Mouse (Mus musculus) kidney, embryonic 14.5 days (tissue): ENCODE data around the gene Lmx1b. TPM values are rescaled to one million over a fixed set of nuclear protein-coding genes. Genes with fewer than 3 reads are reported as not detected.

ENCODE experiments used
- ATAC-seq: fragments of 200-750 bp; cut with Nextera tagmentation; 2 replicates; pipeline ENCODE4 v1.8.0; 2017; ENCODE audit warnings: moderate number of reproducible peaks, mild to moderate bottlenecking, moderate TSS enrichment, moderate library complexity; ENCODE audit not compliant: low FRiP score, low TSS enrichment
- H3K27ac ChIP-seq: fragments of 300-500 bp; sonication (generic); 2 replicates; pipeline ENCODE4 v1.5.1; 2014; ENCODE audit warnings: low read depth, mild to moderate bottlenecking, low read length, moderate library complexity, mixed read lengths
- H3K27me3 ChIP-seq: fragments of 300-500 bp; sonication (generic); 2 replicates; pipeline ENCODE4 v1.6.1; 2014; ENCODE audit warnings: mild to moderate bottlenecking, low read length; ENCODE audit not compliant: control insufficient read depth, insufficient read depth
- H3K36me3 ChIP-seq: fragments of 300-500 bp; sonication (generic); 2 replicates; pipeline ENCODE4 v1.6.1; 2014; ENCODE audit warnings: low read length, mixed read lengths; ENCODE audit not compliant: control insufficient read depth, insufficient read depth
- H3K4me1 ChIP-seq: fragments of 300-500 bp; sonication (generic); 2 replicates; pipeline ENCODE4 v1.6.1; 2014; ENCODE audit warnings: low read length, mixed read lengths; ENCODE audit not compliant: control insufficient read depth, insufficient read depth
- H3K4me2 ChIP-seq: fragments of 300-500 bp; sonication (generic); replicated peaks from 2 replicates; pipeline ENCODE4 v1.6.1; 2014; ENCODE audit warnings: low read depth, mild to moderate bottlenecking, low read length
- H3K4me3 ChIP-seq: fragments of 300-500 bp; sonication (generic); 2 replicates; pipeline ENCODE4 v1.5.1; 2014; ENCODE audit warnings: mild to moderate bottlenecking, low read length
- H3K9ac ChIP-seq: fragments of 300-500 bp; sonication (generic); 2 replicates; pipeline ENCODE4 v1.6.1; 2014; ENCODE audit warnings: low read depth, mild to moderate bottlenecking, low read length, moderate library complexity
- H3K9me3 ChIP-seq: fragments of 300-500 bp; sonication (generic); 2 replicates; pipeline ENCODE4 v1.6.1; 2016; ENCODE audit warnings: low read length; ENCODE audit not compliant: control insufficient read depth
- WGBS: fragments of 180-500 bp; shearing (Covaris S2); extraction: QIAGEN DNeasy Blood & Tissue Kit; methylation state at CpG from one replicate; pipeline ENCODE4 v1.1.7; 2014; 5-methylcytosine and 5-hydroxymethylcytosine counted together
- polyA plus RNA-seq: library from polyadenylated mRNA; unstranded; fragments of >200 nt; fragmentation: Nextera tagmentation; extraction: Ambion mirVana; gene quantifications from 2 replicates; pipeline ENCODE4 v1.2.1, GENCODE M21; 2014

The Lmx1b gene
- polyA plus RNA-seq, 1 experiment from 2014 or later, result 2.2 TPM

DNA sequence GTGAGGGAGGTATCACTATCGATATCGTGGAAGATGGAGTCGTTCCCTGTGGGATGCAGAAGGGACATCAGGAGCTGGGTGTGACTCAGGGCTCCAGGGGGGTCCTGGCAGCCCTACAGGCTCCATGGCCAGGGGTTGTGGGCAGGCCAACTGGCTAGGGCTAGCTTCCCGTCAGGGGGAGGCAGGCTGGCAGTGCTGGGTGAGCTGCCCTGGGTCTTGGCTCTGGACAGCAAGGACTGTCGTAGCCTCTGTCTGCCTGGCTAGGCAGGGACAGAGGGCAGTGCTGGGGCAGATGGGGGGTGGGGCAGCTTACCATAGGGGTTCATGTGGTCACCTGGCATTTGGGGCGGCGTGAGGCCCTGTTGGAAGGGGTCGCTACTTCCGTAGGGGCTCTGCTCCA lies 75.6 kb downstream of the Lmx1b start:
- no peak for ATAC-seq
- Histone ChIP-seq H3K27me3 (peaks cover 11% of the 10 kb centered on the region), H3K4me2 (no peak overlapping the region), H3K9me3 (no peaks in the 10 kb centered on the region), H3K4me3 (no peak overlapping the region), H3K4me1 (peaks cover 2% of the 10 kb centered on the region; the same call in 1 of the 2 replicates), H3K36me3 (no peaks in the 10 kb centered on the region), H3K9ac (no peak overlapping the region), H3K27ac (no peak overlapping the region)
- 82% methylated on average over 9 of the region's 9 CpGs for WGBS

DNA sequence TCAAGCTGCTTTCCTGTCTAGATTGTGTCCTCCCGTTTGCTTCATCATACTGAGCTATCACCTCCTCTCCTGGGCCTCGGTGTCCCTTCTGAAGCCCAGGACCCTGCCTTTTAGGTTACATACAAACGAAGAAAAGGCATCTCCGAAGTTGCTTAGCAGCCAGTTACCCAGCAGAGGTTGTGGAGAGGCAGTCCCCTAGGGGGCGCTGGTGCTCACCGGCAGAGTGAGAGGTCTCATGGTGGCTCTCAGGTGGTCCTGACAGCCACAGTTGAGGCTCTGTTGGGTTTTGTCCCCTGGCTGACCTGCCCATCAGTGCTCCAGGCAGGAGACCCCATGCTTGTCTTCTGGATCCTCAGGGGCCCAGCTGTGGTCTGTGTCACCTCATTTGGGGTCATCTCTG lies 80.6 kb downstream of the Lmx1b start:
- Histone ChIP-seq H3K4me3 (no peak overlapping the region), H3K4me2 (no peak overlapping the region), H3K27me3 (peaks cover 3% of the 10 kb centered on the region), H3K9ac (no peak overlapping the region), H3K9me3 (no peaks in the 10 kb centered on the region), H3K27ac (no peak overlapping the region), H3K36me3 (no peaks in the 10 kb centered on the region), H3K4me1 (no peaks in the 10 kb centered on the region; the same call in 1 of the 2 replicates)
- WGBS, result 12% methylated on average over 6 of the region's 6 CpGs
- ATAC-seq, result 0 out of 2 replicates have a peak, but pooled peaks have one; percentile 20

DNA sequence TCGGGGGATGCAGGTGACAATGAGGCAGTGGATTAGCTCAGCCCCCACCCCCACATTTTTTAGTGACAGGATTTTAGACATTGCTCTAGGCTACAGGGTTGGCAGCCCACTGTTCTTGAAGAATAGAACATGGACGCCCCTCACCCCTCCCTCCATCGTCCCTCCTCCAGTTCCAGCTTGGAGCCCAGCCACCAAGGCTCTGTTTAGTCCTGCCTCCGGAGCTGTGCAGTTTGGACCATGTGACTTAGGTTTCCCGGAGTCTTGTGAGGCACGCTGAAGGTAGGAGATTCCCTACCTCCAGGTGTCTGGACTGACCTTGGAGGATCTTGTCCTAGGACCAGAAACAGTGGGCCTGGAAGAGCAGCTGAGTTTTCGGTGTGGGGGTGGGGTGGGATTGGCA lies 81.0 kb downstream of the Lmx1b start:
- 32% methylated on average over 7 of the region's 7 CpGs for WGBS
- no peak overlapping the region; the same call in 1 of the 2 replicates for H3K4me2 ChIP-seq
- H3K27me3 ChIP-seq, result peaks cover 3% of the 10 kb centered on the region
- no peak overlapping the region for H3K9ac ChIP-seq
- no peak overlapping the region for H3K27ac ChIP-seq
- H3K4me3 ChIP-seq, result no peak overlapping the region
- H3K9me3 ChIP-seq, result no peaks in the 10 kb centered on the region
- 0 out of 2 replicates have a peak, but pooled peaks have one; percentile 18 for ATAC-seq
- no peaks in the 10 kb centered on the region; the same call in 1 of the 2 replicates for H3K4me1 ChIP-seq
- no peaks in the 10 kb centered on the region for H3K36me3 ChIP-seq

DNA sequence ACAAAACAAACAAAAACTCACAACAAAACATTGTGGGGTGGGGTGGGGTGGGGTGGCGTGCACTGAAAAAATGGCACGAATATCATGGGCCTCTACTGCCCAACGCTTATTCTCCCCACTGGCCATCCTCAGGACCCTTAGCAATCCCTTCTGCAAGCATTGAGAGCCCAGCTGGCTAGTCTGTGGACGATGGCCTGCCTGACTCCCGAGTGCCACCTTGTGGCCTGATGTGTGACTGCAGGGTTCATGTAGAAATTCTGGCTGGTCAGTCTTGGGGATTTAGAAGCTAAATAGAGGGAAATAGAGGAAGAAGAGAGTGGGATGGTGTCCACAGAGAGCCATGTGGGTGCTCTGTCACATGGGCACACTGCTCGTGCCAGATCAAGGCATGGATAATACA lies 82.1 kb downstream of the Lmx1b start:
- H3K27ac ChIP-seq, result no peak overlapping the region
- no peaks in the 10 kb centered on the region for H3K9me3 ChIP-seq
- H3K4me3 ChIP-seq, result no peak overlapping the region
- peaks cover 3% of the 10 kb centered on the region for H3K27me3 ChIP-seq
- no peak overlapping the region for H3K9ac ChIP-seq
- WGBS, result 3% methylated on average over 6 of the region's 6 CpGs
- ATAC-seq, result no peak
- no peaks in the 10 kb centered on the region for H3K36me3 ChIP-seq
- H3K4me1 ChIP-seq, result no peaks in the 10 kb centered on the region; the same call in 1 of the 2 replicates
- H3K4me2 ChIP-seq, result no peak overlapping the region

DNA sequence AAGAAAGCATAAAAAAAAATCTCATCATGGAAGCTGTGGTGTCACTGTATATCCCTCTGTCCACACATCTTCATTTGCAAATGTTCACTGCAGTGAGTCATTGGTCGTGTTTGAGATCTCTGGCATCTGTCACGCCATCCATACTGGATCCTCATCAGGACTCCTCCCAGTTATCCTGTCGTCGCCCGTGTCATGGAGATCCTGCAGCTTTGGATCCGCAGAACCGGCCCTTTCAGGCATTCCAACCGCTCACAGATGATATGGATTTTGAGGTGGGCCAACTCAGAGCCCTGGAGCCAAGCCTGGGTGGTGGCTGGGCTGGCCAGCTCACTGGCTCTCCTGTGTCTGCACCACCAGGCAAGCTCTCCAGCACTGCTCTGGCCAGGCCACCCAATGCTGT lies 84.7 kb downstream of the Lmx1b start:
- no peaks in the 10 kb centered on the region; the same call in 1 of the 2 replicates for H3K4me1 ChIP-seq
- no peak overlapping the region for H3K4me3 ChIP-seq
- H3K27ac ChIP-seq, result no peak overlapping the region
- no peak overlapping the region for H3K9ac ChIP-seq
- peaks cover 3% of the 10 kb centered on the region; the same call in 1 of the 2 replicates for H3K27me3 ChIP-seq
- H3K36me3 ChIP-seq, result no peaks in the 10 kb centered on the region
- H3K4me2 ChIP-seq, result no peak overlapping the region
- ATAC-seq, result no peak
- H3K9me3 ChIP-seq, result no peaks in the 10 kb centered on the region
- 69% methylated on average over 8 of the region's 8 CpGs for WGBS

DNA sequence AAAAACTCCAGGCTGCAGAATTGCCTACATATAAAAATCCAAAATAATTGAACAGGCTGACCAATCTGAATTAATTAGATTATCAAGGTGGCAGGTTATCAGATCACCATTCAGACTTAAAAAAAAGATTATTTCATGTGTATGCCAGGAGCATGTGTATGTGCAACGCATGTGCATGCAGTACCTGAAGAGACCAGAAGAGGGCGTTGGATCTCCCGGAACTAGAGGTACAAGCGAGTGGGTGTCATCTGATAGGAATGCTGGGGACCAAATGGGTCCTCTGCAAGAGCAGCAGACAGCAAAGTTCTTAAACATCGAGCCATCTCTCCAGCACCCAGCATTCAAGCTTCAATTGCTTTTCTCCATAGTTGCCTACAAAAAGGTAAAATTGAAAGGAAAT lies 87.6 kb downstream of the Lmx1b start:
- H3K27me3 ChIP-seq, result no peaks in the 10 kb centered on the region
- no peaks in the 10 kb centered on the region for H3K36me3 ChIP-seq
- ATAC-seq, result no peak
- H3K4me3 ChIP-seq, result no peak overlapping the region
- no peak overlapping the region for H3K4me2 ChIP-seq
- H3K4me1 ChIP-seq, result no peaks in the 10 kb centered on the region
- H3K27ac ChIP-seq, result no peak overlapping the region
- no peaks in the 10 kb centered on the region for H3K9me3 ChIP-seq
- WGBS, result 56% methylated on average over 5 of the region's 5 CpGs
- H3K9ac ChIP-seq, result no peak overlapping the region

DNA sequence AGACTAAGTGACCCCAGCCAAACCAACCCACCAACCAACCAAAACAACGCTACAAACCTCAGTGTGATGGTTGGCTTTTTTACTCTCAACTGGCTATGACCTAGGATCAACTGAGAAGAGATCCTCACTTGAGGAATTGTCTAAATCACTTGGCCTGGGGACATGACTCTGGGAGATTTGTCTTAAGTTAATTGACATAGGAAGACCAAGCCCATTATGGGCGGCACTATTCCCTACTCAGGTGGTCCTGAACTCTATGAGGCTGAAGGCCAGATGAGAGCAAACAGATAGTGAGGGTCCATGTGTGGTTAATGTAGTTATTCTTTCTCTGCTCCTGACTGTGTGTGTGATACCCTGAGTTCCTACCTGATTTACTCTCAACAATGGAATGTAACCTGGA lies 92.7 kb downstream of the Lmx1b start:
- H3K36me3 ChIP-seq, result no peaks in the 10 kb centered on the region
- ATAC-seq, result no peak
- H3K4me2 ChIP-seq, result no peak overlapping the region
- no peak overlapping the region for H3K9ac ChIP-seq
- peaks cover 14% of the 10 kb centered on the region for H3K4me1 ChIP-seq
- peaks cover 31% of the 10 kb centered on the region for H3K27me3 ChIP-seq
- 93% methylated on average over 2 of the region's 2 CpGs for WGBS
- H3K4me3 ChIP-seq, result no peak overlapping the region
- H3K9me3 ChIP-seq, result no peaks in the 10 kb centered on the region
- no peak overlapping the region for H3K27ac ChIP-seq

DNA sequence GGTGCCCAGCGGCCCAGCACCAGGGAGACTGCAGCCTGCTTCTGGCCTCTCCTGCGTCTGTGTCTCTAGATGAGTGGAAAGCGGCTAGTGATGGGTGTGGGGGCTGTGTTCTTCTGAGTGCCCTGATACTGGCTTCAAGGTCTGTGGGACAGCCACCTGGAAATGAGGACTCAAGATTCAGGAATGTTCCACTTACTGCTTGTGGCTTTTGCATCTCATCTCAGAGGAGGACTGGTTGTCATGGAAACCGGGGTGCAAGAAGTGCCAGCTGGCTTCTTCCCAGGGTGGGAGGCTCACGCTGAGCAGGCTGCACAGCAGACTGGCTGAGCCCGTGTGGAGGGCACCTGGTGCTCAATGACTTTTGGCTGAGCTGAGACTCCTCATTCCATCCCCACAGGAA lies 93.4 kb downstream of the Lmx1b start:
- no peaks in the 10 kb centered on the region for H3K9me3 ChIP-seq
- H3K4me3 ChIP-seq, result no peak overlapping the region
- H3K36me3 ChIP-seq, result no peaks in the 10 kb centered on the region
- ATAC-seq, result no peak
- H3K4me2 ChIP-seq, result no peak overlapping the region
- no peak overlapping the region for H3K9ac ChIP-seq
- 26% methylated on average over 6 of the region's 6 CpGs for WGBS
- peaks cover 31% of the 10 kb centered on the region for H3K27me3 ChIP-seq
- peaks cover 14% of the 10 kb centered on the region for H3K4me1 ChIP-seq
- no peak overlapping the region for H3K27ac ChIP-seq

DNA sequence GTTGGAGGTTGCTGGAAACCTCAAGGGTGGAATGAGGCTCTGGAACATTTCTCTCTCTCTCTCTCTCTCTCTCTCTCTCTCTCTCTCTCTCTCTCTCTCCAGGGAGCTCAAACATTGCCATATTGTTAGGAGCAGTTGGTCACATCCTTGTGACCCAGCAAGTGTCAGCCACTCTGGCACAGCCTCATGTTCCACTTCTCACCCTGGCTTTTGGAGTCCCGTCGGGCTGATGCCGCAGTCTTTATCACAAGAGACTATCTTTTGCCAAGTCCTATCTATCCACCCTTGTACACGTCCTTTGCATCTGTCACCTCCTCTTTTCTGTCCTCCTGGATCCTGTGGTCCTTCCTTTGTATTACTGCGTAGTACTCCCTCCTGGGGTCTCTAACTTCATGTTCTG lies 94.3 kb downstream of the Lmx1b start:
- peaks cover 38% of the 10 kb centered on the region for H3K27me3 ChIP-seq
- no peaks in the 10 kb centered on the region for H3K9me3 ChIP-seq
- no peak overlapping the region for H3K4me2 ChIP-seq
- no peak overlapping the region for H3K27ac ChIP-seq
- no peaks in the 10 kb centered on the region for H3K36me3 ChIP-seq
- no peak overlapping the region for H3K9ac ChIP-seq
- ATAC-seq, result no peak
- no peak overlapping the region for H3K4me3 ChIP-seq
- 82% methylated on average over 5 of the region's 5 CpGs for WGBS
- H3K4me1 ChIP-seq, result peaks cover 14% of the 10 kb centered on the region
